Mouse (Mus musculus): ENCODE measurements around the gene Rnaset2a.
"Not testable (repeated sequence)": the region's sequence is repeated elsewhere in the genome, so short reads cannot be mapped to it uniquely, and the experiment has no call there.

The Rnaset2a gene

GRCm38 (mm10) chr17:8147439-8148316 is at the start of gene Rnaset2a, which contains the start of gene Gm49673:
Rnaset2a (minus strand) TSS chr17:8148097.
Gm49673 (minus strand) TSS chr17:8147788.
- DNase-seq, result peak; percentile 51 to 57

GRCm38 (mm10) chr17:8197652-8198051 is 49.8 kb upstream of the Rnaset2a start:
- DNase-seq, result no peak

GRCm38 (mm10) chr17:8195685-8196376 is 47.9 kb upstream of the Rnaset2a start:
- no peak for DNase-seq

GRCm38 (mm10) chr17:8193678-8194077 is 45.8 kb upstream of the Rnaset2a start:
- DNase-seq, result no peak

- DNase-seq, result no peak
Measured at GRCm38 (mm10) chr17:8184217-8184616, 36.3 kb upstream of the Rnaset2a start.

- DNase-seq, result no peak
Measured at GRCm38 (mm10) chr17:8183815-8184214, 35.9 kb upstream of the Rnaset2a start.

- DNase-seq, result no peak
Measured at GRCm38 (mm10) chr17:8177090-8177489, 29.2 kb upstream of the Rnaset2a start.

- no peak for DNase-seq
Measured at GRCm38 (mm10) chr17:8171081-8171480, 23.2 kb upstream of the Rnaset2a start.

- no peak for DNase-seq
Measured at GRCm38 (mm10) chr17:8170331-8170730, 22.4 kb upstream of the Rnaset2a start.

- DNase-seq, result peak; percentile 26 to 33
Measured at GRCm38 (mm10) chr17:8167436-8167835, 19.5 kb upstream of the Rnaset2a start.

GRCm38 (mm10) chr17:8166454-8166853 is 18.6 kb upstream of the Rnaset2a start:
- DNase-seq, result peak in 1 of 2 experiments; percentile 32

GRCm38 (mm10) chr17:8165977-8166376 is 18.1 kb upstream of the Rnaset2a start:
- DNase-seq, result not testable (repeated sequence)

- peak in 1 of 2 experiments; percentile 30 for DNase-seq
Measured at GRCm38 (mm10) chr17:8165608-8165945, 17.7 kb upstream of the Rnaset2a start.

- DNase-seq, result peak; percentile 23 to 25
Measured at GRCm38 (mm10) chr17:8164701-8165607, 17.1 kb upstream of the Rnaset2a start, which contains the start of gene Fgfr1op. Fgfr1op (plus strand) TSS chr17:8165501.

- DNase-seq, result peak; percentile 60 to 77
Measured at GRCm38 (mm10) chr17:8160969-8161368, 13.1 kb upstream of the Rnaset2a start.

- not testable (repeated sequence) for DNase-seq
Measured at GRCm38 (mm10) chr17:8158627-8159026, 10.7 kb upstream of the Rnaset2a start.

- DNase-seq, result not testable (repeated sequence)
Measured at GRCm38 (mm10) chr17:8155982-8156381, 8.1 kb upstream of the Rnaset2a start.

GRCm38 (mm10) chr17:8155010-8155409 is 7.1 kb upstream of the Rnaset2a start:
- peak; percentile 40 to 45 for DNase-seq

- peak; percentile 16 to 40 for DNase-seq
Measured at GRCm38 (mm10) chr17:8146931-8147330, 966 bp downstream of the Rnaset2a start.

- DNase-seq, result peak; percentile 65 to 83
Measured at GRCm38 (mm10) chr17:8143802-8144673, 3.9 kb downstream of the Rnaset2a start.

GRCm38 (mm10) chr17:8140210-8140609 is 7.7 kb downstream of the Rnaset2a start:
- not testable (repeated sequence) for DNase-seq

All from kidney, postnatal 36 days (tissue).